ENCODE assay signal across 9 mouse cellular contexts in the genomic region with DNA sequence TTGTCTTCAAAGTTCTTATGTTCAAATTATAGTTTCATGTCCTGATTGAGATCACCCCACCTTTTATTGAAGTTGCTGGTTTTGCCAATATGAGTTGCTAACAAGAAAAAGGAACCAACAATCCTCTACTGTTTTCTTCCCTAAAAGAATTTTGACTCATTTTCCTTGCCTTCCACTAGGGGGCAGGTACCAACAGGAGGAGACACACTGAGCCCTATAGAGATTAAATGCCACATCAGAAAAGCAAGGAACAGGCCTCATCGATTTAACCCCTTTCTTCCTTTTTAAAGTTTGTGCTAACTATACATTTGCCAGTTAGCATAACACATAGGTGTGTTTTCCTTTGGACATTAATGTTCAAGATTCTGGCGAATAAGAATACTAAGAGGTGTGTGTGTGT. TPM values are rescaled to one million over a fixed set of nuclear protein-coding genes. Genes with fewer than 3 reads are reported as not detected.
DNase-seq lines count a peak whose midpoint lies in the region; ATAC-seq and TF ChIP-seq lines count a peak whose summit lies in the region.
"Had no signal": no experiment of that assay in that cellular context is flagged by ENCODE, and none has a peak within 500 bp of the region (broad histone marks: within the 10 kb centered on the region; RNA-seq: fewer than 3 reads in every experiment).

No protein-coding gene starts in this region.

- dilution Hi-C loops in CH12.LX (cut with MboI; ENCODE audit: extremely low pct_ligation_motif_present, extremely low pct_unique_long_range_greater_than_20kb, low sequenced_read_pairs) = no loop called here

- TF ChIP-seq CTCF in CH12.LX (conservative IDR thresholded peaks at IDR 0.05 in 1 of 2, IDR thresholded peaks at IDR 0.05 in 1 of 2; ENCODE audit: low read depth in 2 of 2, low read length in 2 of 2) = peak; percentile 70 to 96; a peak in 3 of 4 replicates

- no peaks in the 10 kb centered on the region for H3K36me3 ChIP-seq in kidney, embryonic 14.5 days (ENCODE audit: control insufficient read depth, insufficient read depth, low read length)
- H3K36me3 ChIP-seq in CH12.LX (replicated peaks in 1 of 2; ENCODE audit: control insufficient read depth in 1 of 2, insufficient read depth in 1 of 2, low read length in 1 of 2) (no peaks in the 10 kb centered on the region), macrophage (ENCODE audit: inconsistent target) (no peaks in the 10 kb centered on the region)

- H3K4me1 ChIP-seq in kidney, embryonic 14.5 days (ENCODE audit: control insufficient read depth, insufficient read depth, low read length) = no peaks in the 10 kb centered on the region
- peaks cover 0 to 18% of the 10 kb centered on the region in 2 experiments; a peak in 2 of 4 replicates for H3K4me1 ChIP-seq in CH12.LX (ENCODE audit: control insufficient read depth in 1 of 2, insufficient read depth in 2 of 2)

- H3K9me3 ChIP-seq in kidney, embryonic 14.5 days (ENCODE audit: control insufficient read depth, low read length) = no peaks in the 10 kb centered on the region
- no peaks in the 10 kb centered on the region for H3K9me3 ChIP-seq in CH12.LX (replicated peaks; ENCODE audit: low read length)

- in situ Hi-C loops in CH12.LX (cut with MboI; ENCODE audit: low pct_ligation_motif_present, low pct_unique_long_range_greater_than_20kb, low sequenced_read_pairs) = loop anchor here (5.0 kb wide), 3 partner anchors 199 to 319 kb away; no protein-coding TSS in a partner anchor

- H3K4me3 ChIP-seq in kidney, embryonic 14.5 days (ENCODE audit: low read length) = no peak overlapping the region
- H3K4me3 ChIP-seq in CH12.LX (replicated peaks in 1 of 3; ENCODE audit: low read depth in 2 of 3, low read length in 2 of 3, poor library complexity in 1 of 3) (peak overlapping the region in 1 of 3 experiments; percentile 2), macrophage (ENCODE audit: inconsistent target) (peak overlapping the region; percentile 87)

- no peak overlapping the region for H3K9ac ChIP-seq in kidney, embryonic 14.5 days (ENCODE audit: low read depth, low read length)
- H3K9ac ChIP-seq in CH12.LX (ENCODE audit: insufficient read depth, low read depth) = no peak overlapping the region

- H3K79me2 ChIP-seq in CH12.LX (replicated peaks; ENCODE audit: control insufficient read depth, extremely low read depth, insufficient read depth, poor library complexity, severe bottlenecking) = no peaks in the 10 kb centered on the region; the same call in 1 of the 2 replicates
- peaks cover 83% of the 10 kb centered on the region for H3K79me2 ChIP-seq in macrophage (ENCODE audit: inconsistent target)

- TF ChIP-seq POLR2A in CH12.LX (IDR thresholded peaks at IDR 0.05; ENCODE audit: low read depth, low read length) = no peak

- ATAC-seq in kidney, embryonic 14.5 days (ENCODE audit: low FRiP score, low TSS enrichment) = 0 out of 2 replicates have a peak, but pooled peaks have one; percentile 20
- peak; percentile 65 for ATAC-seq in common myeloid progenitor, adult 5-6 weeks (replicated peaks; ENCODE audit: low read depth, poor library complexity, severe bottlenecking)

- no peak for DNase-seq in kidney, postnatal 14 days
- peak; percentile 73 for DNase-seq in CH12.LX (ENCODE audit: extremely low read depth)
- no peak for DNase-seq in adrenal gland, postnatal 14 days
- DNase-seq in adrenal gland, postnatal 25 days = no peak
- no peak for DNase-seq in spleen, postnatal 4 days (ENCODE audit: low spot score in 2 of 2)
- DNase-seq: cerebellum, adult 18-20 months had no signal

- 51% methylated on average over 2 of the region's 2 CpGs for WGBS in kidney, embryonic 14.5 days
- WGBS in macrophage (ENCODE audit: missing documents) = 25% methylated on average over 2 of the region's 2 CpGs

- no peaks in the 10 kb centered on the region for H3K27me3 ChIP-seq in kidney, embryonic 14.5 days (ENCODE audit: control insufficient read depth, insufficient read depth, low read length)
- no peaks in the 10 kb centered on the region for H3K27me3 ChIP-seq in CH12.LX (replicated peaks)

- no peak for TF ChIP-seq EP300 in CH12.LX (IDR thresholded peaks at IDR 0.05; ENCODE audit: low read length)

- TF ChIP-seq RAD21 in CH12.LX (IDR thresholded peaks at IDR 0.05; ENCODE audit: low read depth, low read length) = peak; percentile 96

- H3K27ac ChIP-seq in kidney, embryonic 14.5 days (ENCODE audit: low read depth, low read length) = no peak overlapping the region
- H3K27ac ChIP-seq in CH12.LX (ENCODE audit: insufficient read depth, low read depth) = no peak overlapping the region
- H3K27ac ChIP-seq in macrophage = peak overlapping the region; percentile 95

- no peak overlapping the region for H3K4me2 ChIP-seq in kidney, embryonic 14.5 days (replicated peaks; ENCODE audit: low read depth, low read length)
- no peak overlapping the region for H3K4me2 ChIP-seq in CH12.LX (ENCODE audit: insufficient read depth, low read depth, poor library complexity, severe bottlenecking)

TF ChIP-seq in CH12.LX, 34 proteins besides CTCF, POLR2A, EP300 and RAD21 (continues in another document):
- TF ChIP-seq CHD1 (IDR thresholded peaks at IDR 0.05; ENCODE audit: low read depth, low read length) = no peak
- TF ChIP-seq PAX5 (IDR thresholded peaks at IDR 0.05; ENCODE audit: low read length) = no peak
- no peak for TF ChIP-seq IRF4 (IDR thresholded peaks at IDR 0.05; ENCODE audit: low read depth, low read length)
- peak; percentile 97 for TF ChIP-seq SMC3 (IDR thresholded peaks at IDR 0.05; ENCODE audit: low read depth, low read length)
- TF ChIP-seq TBP (conservative IDR thresholded peaks at IDR 0.05; ENCODE audit: low read depth, low read length) = no peak
- no peak for TF ChIP-seq NELFE (IDR thresholded peaks at IDR 0.05; ENCODE audit: low read depth, low read length)
- TF ChIP-seq ZC3H11A (IDR thresholded peaks at IDR 0.05; ENCODE audit: low read depth, low read length) = peak; percentile 70; the same call in 1 of the 2 replicates
- 0 out of 2 replicates have a peak, but pooled peaks have one; percentile 37 for TF ChIP-seq BHLHE40 (IDR thresholded peaks at IDR 0.05; ENCODE audit: low read depth, low read length)
- no peak for TF ChIP-seq TCF12 (IDR thresholded peaks at IDR 0.05; ENCODE audit: low read depth, low read length)
- TF ChIP-seq GABPA (IDR thresholded peaks at IDR 0.05; ENCODE audit: insufficient replicate concordance, low read depth, low read length) = no peak

RNA-seq across cellular contexts. Expression of gene Cd200r1, which starts 2.4 kb away (rescaled TPM):
- polyA plus RNA-seq in kidney, embryonic 14.5 days (2014; fragmentation: Nextera tagmentation; extraction: Ambion mirVana) = 0.20 and 0.69 TPM in 2 replicates
- total RNA-seq in CH12.LX (2012; rRNA removed) (1.2 and 2.2 TPM in 2 replicates), CH12.LX (2014; rRNA removed) (5.3 and 5.4 TPM in 2 replicates)
- polyA plus RNA-seq in CH12.LX (2012; ENCODE audit: insufficient read length, low read depth) (1.3 and 2.5 TPM in 2 replicates), macrophage (2018) (131 to 179 TPM (median 136 TPM) in 3 replicates)
- 4.3 and 5.8 TPM in 2 replicates for total RNA-seq in common myeloid progenitor, adult 5-6 weeks (2017)
- 100 to 1,000 TPM in 9 of 26 experiments, 10 to 100 TPM in 16, 1 to 10 TPM in 1; 6.9 to 227 (median 68.2) TPM for total RNA-seq in macrophage (2018; cell fraction: chromatin; rRNA removed)
- total RNA-seq in macrophage (2018; cell fraction: cytosol; rRNA removed) = 100 to 1,000 TPM in 13 of 26 experiments, 10 to 100 TPM in 13; 44.5 to 152 (median 99.2) TPM
- total RNA-seq in macrophage (2018; cell fraction: nucleus; rRNA removed) = 100 to 1,000 TPM in 14 of 26 experiments, 10 to 100 TPM in 12; 42.7 to 338 (median 106) TPM
- 0.59 and 1.4 TPM in 2 replicates for total RNA-seq in adrenal gland, postnatal 14 days (2021)
- not detected in 2 replicates for total RNA-seq in adrenal gland, postnatal 25 days (2021)

RNA-seq across cellular contexts. Expression of gene Gtpbp8, which starts 21.8 kb away (rescaled TPM):
- 29.5 and 33.0 TPM in 2 replicates for polyA plus RNA-seq in kidney, embryonic 14.5 days (2014; fragmentation: Nextera tagmentation; extraction: Ambion mirVana)
- 19.6 and 20.9 TPM in 2 replicates for total RNA-seq in CH12.LX (2012; rRNA removed)
- 38.8 and 44.1 TPM in 2 replicates for total RNA-seq in CH12.LX (2014; rRNA removed)
- polyA plus RNA-seq in CH12.LX (2012; ENCODE audit: insufficient read length, low read depth) = 24.2 and 28.1 TPM in 2 replicates
- 9.7 and 18.3 TPM in 2 replicates for total RNA-seq in common myeloid progenitor, adult 5-6 weeks (2017)
- total RNA-seq in macrophage (2018; cell fraction: chromatin; rRNA removed) = 10 to 100 TPM in 23 of 26 experiments, 1 to 10 TPM in 3; 6.4 to 59.2 (median 25.5) TPM
- 10 to 100 TPM; 13.9 to 34.7 (median 24.2) TPM for total RNA-seq in macrophage (2018; cell fraction: cytosol; rRNA removed)
- 10 to 100 TPM; 11.5 to 61.5 (median 25.2) TPM for total RNA-seq in macrophage (2018; cell fraction: nucleus; rRNA removed)
- 23.0 to 34.3 TPM (median 27.6 TPM) in 3 replicates for polyA plus RNA-seq in macrophage (2018)
- total RNA-seq in adrenal gland, postnatal 14 days (2021) = 19.0 and 20.1 TPM in 2 replicates
- total RNA-seq in adrenal gland, postnatal 25 days (2021) = 19.8 and 24.2 TPM in 2 replicates

RNA-seq across cellular contexts. Expression of gene Cd200r4, which starts 43.6 kb away (rescaled TPM):
- not detected in 2 replicates for polyA plus RNA-seq in kidney, embryonic 14.5 days (2014; fragmentation: Nextera tagmentation; extraction: Ambion mirVana)
- total RNA-seq in CH12.LX (2012; rRNA removed) (0.59 and 1.1 TPM in 2 replicates), CH12.LX (2014; rRNA removed) (0.89 and 1.2 TPM in 2 replicates)
- polyA plus RNA-seq in CH12.LX (2012; ENCODE audit: insufficient read length, low read depth) (0.57 and 0.76 TPM in 2 replicates), macrophage (2018) (36.9 to 105 TPM (median 66.6 TPM) in 3 replicates)
- 0.82 and 1.4 TPM in 2 replicates for total RNA-seq in common myeloid progenitor, adult 5-6 weeks (2017)
- total RNA-seq in macrophage (2018; cell fraction: chromatin; rRNA removed) = 10 to 100 TPM in 24 of 26 experiments, 1 to 10 TPM in 2; 2.8 to 45.4 (median 29.6) TPM
- 100 to 1,000 TPM in 5 of 26 experiments, 10 to 100 TPM in 21; 44.1 to 143 (median 74.1) TPM for total RNA-seq in macrophage (2018; cell fraction: cytosol; rRNA removed)
- 100 to 1,000 TPM in 2 of 26 experiments, 10 to 100 TPM in 24; 21.2 to 110 (median 60.3) TPM for total RNA-seq in macrophage (2018; cell fraction: nucleus; rRNA removed)
- total RNA-seq in adrenal gland, postnatal 14 days (2021) = not detected in 2 replicates
- not detected in 2 replicates for total RNA-seq in adrenal gland, postnatal 25 days (2021)

RNA-seq across cellular contexts. Expression of gene Nepro, which starts 43.9 kb away (rescaled TPM):
- 7.3 and 11.8 TPM in 2 replicates for polyA plus RNA-seq in kidney, embryonic 14.5 days (2014; fragmentation: Nextera tagmentation; extraction: Ambion mirVana)
- total RNA-seq in CH12.LX (2012; rRNA removed) = 14.0 and 17.5 TPM in 2 replicates
- 35.4 and 42.2 TPM in 2 replicates for total RNA-seq in CH12.LX (2014; rRNA removed)
- polyA plus RNA-seq in CH12.LX (2012; ENCODE audit: insufficient read length, low read depth) = 34.2 and 34.5 TPM in 2 replicates
- 22.7 and 25.1 TPM in 2 replicates for total RNA-seq in common myeloid progenitor, adult 5-6 weeks (2017)
- 10 to 100 TPM; 11.7 to 28.5 (median 21.0) TPM for total RNA-seq in macrophage (2018; cell fraction: chromatin; rRNA removed)
- 1 to 10 TPM; 3.7 to 8.9 (median 6.0) TPM for total RNA-seq in macrophage (2018; cell fraction: cytosol; rRNA removed)
- total RNA-seq in macrophage (2018; cell fraction: nucleus; rRNA removed) = 10 to 100 TPM in 25 of 26 experiments, 1 to 10 TPM in 1; 10.0 to 32.5 (median 15.5) TPM
- 7.2 to 8.6 TPM (median 7.6 TPM) in 3 replicates for polyA plus RNA-seq in macrophage (2018)
- total RNA-seq in adrenal gland, postnatal 14 days (2021) = 9.2 and 10.8 TPM in 2 replicates
- total RNA-seq in adrenal gland, postnatal 25 days (2021) = 10.5 and 10.7 TPM in 2 replicates
